Mouse (Mus musculus): ENCODE measurements at regions not wholly inside any gene's neighbourhood (a gene's known extent, or its start where the extent isn't known, plus 50 kb on each side); places are given as distances from the start of the nearest gene placed in this dataset.

DNA sequence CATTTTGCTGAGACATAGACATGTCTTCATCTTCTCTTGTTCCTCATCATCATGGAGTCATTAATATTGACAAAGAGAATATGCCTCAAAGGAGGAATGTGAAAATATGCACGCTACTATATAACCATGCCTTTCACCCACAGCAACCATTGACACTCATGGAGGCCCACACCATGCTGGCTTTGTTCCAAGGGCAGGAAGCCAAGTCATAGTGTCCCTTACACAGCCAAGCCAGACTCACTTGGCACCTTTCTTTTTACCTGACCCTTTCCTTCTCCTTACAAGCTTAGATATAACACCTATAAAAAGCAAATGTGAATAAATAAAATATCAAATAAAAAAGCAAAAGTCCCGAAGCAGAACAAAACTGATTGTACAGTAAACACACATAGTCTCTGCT is 294.3 kb downstream of the Lmbrd1 start:
- TF ChIP-seq EP300 (optimal IDR thresholded peaks at IDR 0.05), result no peak
- no peak for TF ChIP-seq CTCF (IDR thresholded peaks at IDR 0.05; ENCODE audit: low read depth)
